ENCODE assay signal across 12 mouse cellular contexts in genomic region chr11:3441696-3442443, GRCm38 (mm10). TPM values are rescaled to one million over a fixed set of nuclear protein-coding genes. Genes with fewer than 3 reads are reported as not detected.
A peak's percentile ranks its signal among the peaks of the same experiment; 100 is the strongest.
DNase-seq lines count a peak whose midpoint lies in the region; ATAC-seq lines count a peak whose summit lies in the region.
"Had no signal": no experiment of that assay in that cellular context is flagged by ENCODE, and none has a peak within 500 bp of the region (broad histone marks: within the 10 kb centered on the region; RNA-seq: fewer than 3 reads in every experiment).

No protein-coding gene starts in this region.

- ATAC-seq in hindbrain, embryonic 14.5 days (ENCODE audit: low FRiP score), result no peak
- ATAC-seq in forebrain, embryonic 16.5 days, result peak; percentile 77
- ATAC-seq in erythroid progenitor cell, adult 5-6 weeks (replicated peaks; ENCODE audit: low FRiP score, poor library complexity, severe bottlenecking), result no peak

- H3K9ac ChIP-seq in hindbrain, embryonic 14.5 days, result no peak overlapping the region
- H3K9ac ChIP-seq in forebrain, embryonic 16.5 days (replicated peaks; ENCODE audit: low read depth, low read length), result no peak overlapping the region
- H3K9ac ChIP-seq: neural tube, embryonic 12.5 days had no signal

- H3K27me3 ChIP-seq in hindbrain, embryonic 14.5 days (ENCODE audit: control insufficient read depth, insufficient read depth, low read length), result no peaks in the 10 kb centered on the region
- H3K27me3 ChIP-seq in hindbrain, embryonic 10.5 days (ENCODE audit: insufficient read depth, poor library complexity, severe bottlenecking), result no peaks in the 10 kb centered on the region
- H3K27me3 ChIP-seq in forebrain, embryonic 16.5 days (replicated peaks; ENCODE audit: control insufficient read depth, insufficient read depth, low read length), result no peaks in the 10 kb centered on the region
- H3K27me3 ChIP-seq: neural tube, embryonic 12.5 days had no signal

- DNase-seq in hindbrain, embryonic 14.5 days (ENCODE audit: low spot score), result peak; percentile 30
- no peak for DNase-seq in hindbrain, embryonic 10.5 days (ENCODE audit: low spot score)
- peak; percentile 41 to 56 for DNase-seq in right cerebral cortex, postnatal 10 days (ENCODE audit: low spot score in 2 of 2)
- DNase-seq in right cerebral cortex, postnatal 25 days, result no peak
- DNase-seq in telencephalon, adult 2 months (ENCODE audit: low read depth, low spot score), result peak; percentile 71
- DNase-seq in frontal cortex, postnatal 14 days (ENCODE audit: low spot score in 2 of 2), result no peak

- no peak overlapping the region for H3K4me3 ChIP-seq in hindbrain, embryonic 14.5 days (replicated peaks; ENCODE audit: low read length)
- H3K4me3 ChIP-seq in hindbrain, embryonic 10.5 days, result no peak overlapping the region
- no peak overlapping the region for H3K4me3 ChIP-seq in forebrain, embryonic 16.5 days (replicated peaks; ENCODE audit: low read length)
- H3K4me3 ChIP-seq: neural tube, embryonic 12.5 days had no signal

- no peaks in the 10 kb centered on the region for H3K36me3 ChIP-seq in hindbrain, embryonic 14.5 days (replicated peaks; ENCODE audit: control insufficient read depth, insufficient read depth)
- no peaks in the 10 kb centered on the region for H3K36me3 ChIP-seq in hindbrain, embryonic 10.5 days
- H3K36me3 ChIP-seq in forebrain, embryonic 16.5 days (ENCODE audit: control insufficient read depth, insufficient read depth), result no peaks in the 10 kb centered on the region
- H3K36me3 ChIP-seq: neural tube, embryonic 12.5 days had no signal

- no peaks in the 10 kb centered on the region for H3K4me1 ChIP-seq in hindbrain, embryonic 14.5 days (replicated peaks; ENCODE audit: control insufficient read depth, insufficient read depth, low read length)
- no peaks in the 10 kb centered on the region for H3K4me1 ChIP-seq in hindbrain, embryonic 10.5 days (replicated peaks)
- peaks cover 6% of the 10 kb centered on the region for H3K4me1 ChIP-seq in forebrain, embryonic 16.5 days (replicated peaks; ENCODE audit: control insufficient read depth, insufficient read depth, low read length)
- H3K4me1 ChIP-seq: neural tube, embryonic 12.5 days had no signal

- H3K9me3 ChIP-seq in hindbrain, embryonic 14.5 days (ENCODE audit: control insufficient read depth, low read length), result no peaks in the 10 kb centered on the region
- H3K9me3 ChIP-seq in hindbrain, embryonic 10.5 days, result no peaks in the 10 kb centered on the region
- H3K9me3 ChIP-seq in forebrain, embryonic 16.5 days (ENCODE audit: control insufficient read depth, low read length), result no peaks in the 10 kb centered on the region
- H3K9me3 ChIP-seq: neural tube, embryonic 12.5 days had no signal

- no peak overlapping the region for H3K4me2 ChIP-seq in hindbrain, embryonic 14.5 days (replicated peaks)
- H3K4me2 ChIP-seq in forebrain, embryonic 16.5 days (ENCODE audit: low read length), result no peak overlapping the region
- H3K4me2 ChIP-seq: liver, embryonic 11.5 days; neural tube, embryonic 12.5 days had no signal

- H3K27ac ChIP-seq in hindbrain, embryonic 14.5 days, result no peak overlapping the region
- H3K27ac ChIP-seq in hindbrain, embryonic 10.5 days, result no peak overlapping the region
- peak overlapping the region; percentile 67 for H3K27ac ChIP-seq in forebrain, embryonic 16.5 days (ENCODE audit: low read length)
- H3K27ac ChIP-seq: neural tube, embryonic 12.5 days had no signal

RNA-seq across cellular contexts. Expression of gene Rnf185, which starts 10.3 kb away (rescaled TPM):
- polyA plus RNA-seq in hindbrain, embryonic 14.5 days (2014; fragmentation: Nextera tagmentation; extraction: Ambion mirVana), result 46.3 and 50.6 TPM in 2 replicates
- polyA plus RNA-seq in hindbrain, embryonic 10.5 days (2016; fragmentation: Nextera tagmentation; extraction: Ambion mirVana), result 42.1 and 44.5 TPM in 2 replicates
- polyA plus RNA-seq in forebrain, embryonic 16.5 days (2015; fragmentation: Nextera tagmentation; extraction: Ambion mirVana), result 42.6 and 43.2 TPM in 2 replicates
- 0.72 and 3.4 TPM in 2 replicates for total RNA-seq in erythroid progenitor cell, adult 5-6 weeks (2015; ENCODE audit: low replicate concordance)
- total RNA-seq in erythroid progenitor cell, adult 5-6 weeks (2017; ENCODE audit: low replicate concordance), result 0.23 and 0.77 TPM in 2 replicates

RNA-seq across cellular contexts. Expression of gene Limk2, which starts 32.9 kb away (rescaled TPM):
- 146 and 148 TPM in 2 replicates for polyA plus RNA-seq in hindbrain, embryonic 14.5 days (2014; fragmentation: Nextera tagmentation; extraction: Ambion mirVana)
- polyA plus RNA-seq in hindbrain, embryonic 10.5 days (2016; fragmentation: Nextera tagmentation; extraction: Ambion mirVana), result 62.0 and 82.2 TPM in 2 replicates
- 110 and 127 TPM in 2 replicates for polyA plus RNA-seq in forebrain, embryonic 16.5 days (2015; fragmentation: Nextera tagmentation; extraction: Ambion mirVana)
- 5.0 and 12.6 TPM in 2 replicates for total RNA-seq in erythroid progenitor cell, adult 5-6 weeks (2015; ENCODE audit: low replicate concordance)
- total RNA-seq in erythroid progenitor cell, adult 5-6 weeks (2017; ENCODE audit: low replicate concordance), result 9.1 and 16.8 TPM in 2 replicates

RNA-seq across cellular contexts. Expression of gene Pla2g3, which starts 46.2 kb away (rescaled TPM):
- 0.67 and 0.81 TPM in 2 replicates for polyA plus RNA-seq in hindbrain, embryonic 14.5 days (2014; fragmentation: Nextera tagmentation; extraction: Ambion mirVana)
- 0.99 and 1.5 TPM in 2 replicates for polyA plus RNA-seq in hindbrain, embryonic 10.5 days (2016; fragmentation: Nextera tagmentation; extraction: Ambion mirVana)
- 0.89 and 1.0 TPM in 2 replicates for polyA plus RNA-seq in forebrain, embryonic 16.5 days (2015; fragmentation: Nextera tagmentation; extraction: Ambion mirVana)
- not detected in 2 replicates for total RNA-seq in erythroid progenitor cell, adult 5-6 weeks (2015; ENCODE audit: low replicate concordance)
- total RNA-seq in erythroid progenitor cell, adult 5-6 weeks (2017; ENCODE audit: low replicate concordance), result not detected in 2 replicates
- total RNA-seq: common myeloid progenitor, adult 5-6 weeks; hematopoietic stem cell, adult 5-6 weeks had no signal

Comparison
In these comparisons a context has a peak if more than half of its experiments do, and no peak if none do; other contexts are left out.
1. DNase-seq: peak in hindbrain, embryonic 14.5 days (single experiment), right cerebral cortex, postnatal 10 days (2 of 2) and telencephalon, adult 2 months (single experiment); none in hindbrain, embryonic 10.5 days (single experiment), right cerebral cortex, postnatal 25 days (single experiment) and frontal cortex, postnatal 14 days (0 of 2).